Mouse (Mus musculus) liver, embryonic 15.5 days (tissue): Measurements from ENCODE around the gene Yeats4. TPM values are rescaled to one million over a fixed set of nuclear protein-coding genes. Genes with fewer than 3 reads are reported as not detected.
"Not testable (repeated sequence)": the region's sequence is repeated elsewhere in the genome, so short reads cannot be mapped to it uniquely, and the experiment has no call there.

Source experiments
- ATAC-seq: fragments of 200-750 bp; cut with Nextera tagmentation; 2 replicates; pipeline ENCODE4 v1.8.0; 2017; ENCODE audit warnings: moderate number of reproducible peaks, mild to moderate bottlenecking, moderate library complexity; ENCODE audit not compliant: insufficient read depth
- H3K27ac ChIP-seq: fragments of 300-500 bp; sonication (generic); replicated peaks from 2 replicates; pipeline ENCODE4 v1.5.1; 2015; ENCODE audit warnings: mild to moderate bottlenecking, inconsistent platforms
- H3K27me3 ChIP-seq: fragments of 300-500 bp; sonication (generic); 2 replicates; pipeline ENCODE4 v1.6.1; 2015; ENCODE audit warnings: mild to moderate bottlenecking, inconsistent platforms
- H3K36me3 ChIP-seq: fragments of 300-500 bp; sonication (generic); replicated peaks from 2 replicates; pipeline ENCODE4 v1.6.1; 2015; ENCODE audit warnings: moderate library complexity, mild to moderate bottlenecking, inconsistent platforms
- H3K4me1 ChIP-seq: fragments of 300-500 bp; sonication (generic); replicated peaks from 2 replicates; pipeline ENCODE4 v1.6.1; 2015; ENCODE audit warnings: inconsistent platforms
- H3K4me2 ChIP-seq: fragments of 300-500 bp; sonication (generic); 2 replicates; pipeline ENCODE4 v1.6.1; 2015; ENCODE audit warnings: moderate library complexity, mild to moderate bottlenecking, inconsistent platforms
- H3K4me3 ChIP-seq: fragments of 300-500 bp; sonication (generic); replicated peaks from 2 replicates; pipeline ENCODE4 v1.5.1; 2015; ENCODE audit warnings: mild to moderate bottlenecking, inconsistent platforms
- H3K9ac ChIP-seq: fragments of 300-500 bp; sonication (generic); 2 replicates; pipeline ENCODE4 v1.6.1; 2015; ENCODE audit warnings: moderate library complexity, mild to moderate bottlenecking, inconsistent platforms
- H3K9me3 ChIP-seq: fragments of 300-500 bp; sonication (generic); replicated peaks from 2 replicates; pipeline ENCODE4 v1.6.1; 2016; ENCODE audit warnings: inconsistent platforms
- WGBS: fragments of 180-500 bp; shearing (Covaris S2); methylation state at CpG from one replicate; pipeline ENCODE4 v1.1.7; 2015; ENCODE audit warnings: mixed read lengths; ENCODE audit not compliant: insufficient replicate concordance; 5-methylcytosine and 5-hydroxymethylcytosine counted together
- polyA plus RNA-seq: library from polyadenylated mRNA; unstranded; fragments of >200 nt; fragmentation: Nextera tagmentation; extraction: Ambion mirVana; gene quantifications from 2 replicates; pipeline ENCODE4 v1.2.1, GENCODE M21; 2015

Gene Yeats4
- polyA plus RNA-seq, 1 experiment from 2014 or later: 35.7 TPM

GRCm38 (mm10) chr10:117218351-117218750 lies 6.0 kb downstream of the Yeats4 start:
- 89% methylated on average over 8 of the region's 8 CpGs for WGBS
- no peak overlapping the region for H3K27ac ChIP-seq
- no peaks in the 10 kb centered on the region for H3K9me3 ChIP-seq
- no peak overlapping the region for H3K4me2 ChIP-seq
- peaks cover 25% of the 10 kb centered on the region for H3K4me1 ChIP-seq
- H3K4me3 ChIP-seq: no peak overlapping the region
- H3K36me3 ChIP-seq: peaks cover 88% of the 10 kb centered on the region
- ATAC-seq: no peak
- H3K9ac ChIP-seq: no peak overlapping the region
- no peaks in the 10 kb centered on the region for H3K27me3 ChIP-seq

- no peaks in the 10 kb centered on the region for H3K27me3 ChIP-seq
- peaks cover 15% of the 10 kb centered on the region for H3K4me1 ChIP-seq
- H3K9me3 ChIP-seq: no peaks in the 10 kb centered on the region
- 0 out of 2 replicates have a peak, but pooled peaks have one; percentile 8 for ATAC-seq
- 74% methylated on average over 20 of the region's 20 CpGs for WGBS
- no peak overlapping the region for H3K4me3 ChIP-seq
- H3K27ac ChIP-seq: no peak overlapping the region
- H3K4me2 ChIP-seq: no peak overlapping the region
- no peak overlapping the region for H3K9ac ChIP-seq
- H3K36me3 ChIP-seq: peaks cover 86% of the 10 kb centered on the region
Measured at GRCm38 (mm10) chr10:117217246-117217840, 7.0 kb downstream of the Yeats4 start.

GRCm38 (mm10) chr10:117216793-117217192 lies 7.5 kb downstream of the Yeats4 start:
- Histone ChIP-seq H3K9ac (no peak overlapping the region), H3K36me3 (peaks cover 81% of the 10 kb centered on the region), H3K4me2 (no peak overlapping the region), H3K4me3 (no peak overlapping the region), H3K4me1 (peaks cover 13% of the 10 kb centered on the region), H3K27ac (no peak overlapping the region), H3K27me3 (no peaks in the 10 kb centered on the region), H3K9me3 (no peaks in the 10 kb centered on the region)
- 57% methylated on average over 5 of the region's 5 CpGs for WGBS
- ATAC-seq: 0 out of 2 replicates have a peak, but pooled peaks have one; percentile 27

GRCm38 (mm10) chr10:117216132-117216495 lies 8.2 kb downstream of the Yeats4 start:
- WGBS: 74% methylated on average over 9 of the region's 9 CpGs
- peak overlapping the region; percentile 38 for H3K27ac ChIP-seq
- H3K36me3 ChIP-seq: peaks cover 74% of the 10 kb centered on the region
- no peak overlapping the region for H3K4me2 ChIP-seq
- no peak overlapping the region for H3K4me3 ChIP-seq
- peak; percentile 33; the same call in 1 of the 2 replicates for ATAC-seq
- no peaks in the 10 kb centered on the region for H3K9me3 ChIP-seq
- no peaks in the 10 kb centered on the region for H3K27me3 ChIP-seq
- H3K9ac ChIP-seq: no peak overlapping the region
- H3K4me1 ChIP-seq: peaks cover 13% of the 10 kb centered on the region

GRCm38 (mm10) chr10:117215409-117216131 lies 8.7 kb downstream of the Yeats4 start:
- Histone ChIP-seq H3K4me2 (no peak overlapping the region), H3K27ac (peak overlapping the region; percentile 38; the same call in 1 of the 2 replicates), H3K4me1 (peaks cover 13% of the 10 kb centered on the region), H3K9ac (no peak overlapping the region), H3K4me3 (no peak overlapping the region; the same call in 1 of the 2 replicates), H3K36me3 (peaks cover 69% of the 10 kb centered on the region), H3K27me3 (no peaks in the 10 kb centered on the region), H3K9me3 (no peaks in the 10 kb centered on the region)
- WGBS: 82% methylated on average over 25 of the region's 25 CpGs
- peak; percentile 57; the same call in 1 of the 2 replicates for ATAC-seq

- Histone ChIP-seq H3K9ac (no peak overlapping the region), H3K27ac (no peak overlapping the region), H3K4me1 (peaks cover 7% of the 10 kb centered on the region), H3K4me2 (no peak overlapping the region), H3K27me3 (no peaks in the 10 kb centered on the region), H3K4me3 (no peak overlapping the region), H3K9me3 (no peaks in the 10 kb centered on the region), H3K36me3 (peaks cover 27% of the 10 kb centered on the region)
- ATAC-seq: no peak
- WGBS: 84% methylated on average over 6 of the region's 6 CpGs
Measured at GRCm38 (mm10) chr10:117211023-117211422, 13.3 kb downstream of the Yeats4 start.

- 14% methylated on average over 11 of the region's 11 CpGs for WGBS
- peaks cover 11% of the 10 kb centered on the region for H3K36me3 ChIP-seq
- peak overlapping the region; percentile 31; the same call in 1 of the 2 replicates for H3K4me3 ChIP-seq
- peak; percentile 51 for ATAC-seq
- no peak overlapping the region for H3K9ac ChIP-seq
- H3K4me2 ChIP-seq: peak overlapping the region; percentile 57
- H3K9me3 ChIP-seq: no peaks in the 10 kb centered on the region
- H3K27me3 ChIP-seq: no peaks in the 10 kb centered on the region
- H3K4me1 ChIP-seq: peaks cover 7% of the 10 kb centered on the region
- H3K27ac ChIP-seq: no peak overlapping the region
Measured at GRCm38 (mm10) chr10:117209469-117209938, 14.8 kb downstream of the Yeats4 start.

- H3K9me3 ChIP-seq, H3K4me2 ChIP-seq, H3K4me3 ChIP-seq, H3K27ac ChIP-seq, H3K36me3 ChIP-seq, H3K9ac ChIP-seq, H3K4me1 ChIP-seq, H3K27me3 ChIP-seq, ATAC-seq: not testable (repeated sequence)
- 70% methylated on average over 6 of the region's 6 CpGs for WGBS
Measured at GRCm38 (mm10) chr10:117208787-117209186, 15.5 kb downstream of the Yeats4 start.

GRCm38 (mm10) chr10:117208221-117208620 lies 16.1 kb downstream of the Yeats4 start:
- H3K4me3 ChIP-seq: no peak overlapping the region
- H3K4me2 ChIP-seq: no peak overlapping the region
- H3K27me3 ChIP-seq: no peaks in the 10 kb centered on the region
- peaks cover 7% of the 10 kb centered on the region for H3K4me1 ChIP-seq
- H3K9me3 ChIP-seq: no peaks in the 10 kb centered on the region
- H3K9ac ChIP-seq: no peak overlapping the region
- 0 out of 2 replicates have a peak, but pooled peaks cover 4% of the 10 kb centered on the region for H3K36me3 ChIP-seq
- no peak overlapping the region for H3K27ac ChIP-seq
- 73% methylated on average over 15 of the region's 15 CpGs for WGBS
- no peak for ATAC-seq

- peaks cover 7% of the 10 kb centered on the region for H3K4me1 ChIP-seq
- H3K4me2 ChIP-seq: no peak overlapping the region
- H3K9me3 ChIP-seq: no peaks in the 10 kb centered on the region
- H3K9ac ChIP-seq: no peak overlapping the region
- H3K4me3 ChIP-seq: no peak overlapping the region
- no peak overlapping the region for H3K27ac ChIP-seq
- no peak for ATAC-seq
- WGBS: 71% methylated on average over 3 of the region's 3 CpGs
- H3K27me3 ChIP-seq: no peaks in the 10 kb centered on the region
- H3K36me3 ChIP-seq: no peaks in the 10 kb centered on the region
Measured at GRCm38 (mm10) chr10:117206070-117206469, 18.2 kb downstream of the Yeats4 start.

GRCm38 (mm10) chr10:117203558-117203981 lies 20.7 kb downstream of the Yeats4 start:
- H3K9me3 ChIP-seq: no peaks in the 10 kb centered on the region
- no peak overlapping the region for H3K4me3 ChIP-seq
- WGBS: 54% methylated on average over 2 of the region's 2 CpGs
- no peaks in the 10 kb centered on the region; the same call in 1 of the 2 replicates for H3K4me1 ChIP-seq
- H3K9ac ChIP-seq: no peak overlapping the region
- ATAC-seq: no peak
- H3K4me2 ChIP-seq: no peak overlapping the region
- H3K27ac ChIP-seq: no peak overlapping the region
- H3K27me3 ChIP-seq: no peaks in the 10 kb centered on the region
- H3K36me3 ChIP-seq: no peaks in the 10 kb centered on the region
